Mouse (Mus musculus) adrenal gland, postnatal 10 days (tissue): ENCODE measurements around the gene Vax2. TPM values are rescaled to one million over a fixed set of nuclear protein-coding genes. Genes with fewer than 3 reads are reported as not detected.
A peak's percentile ranks its signal among the peaks of the same experiment; 100 is the strongest.

Source experiments
- DNase-seq: peaks from one replicate; pipeline ENCODE4 v3.0.0; 2021; ENCODE audit warnings: mixed read lengths
- total RNA-seq, 2 experiments: library from RNA; stranded (reverse); gene quantifications; 2 replicates each; pipeline ENCODE4 v1.2.3; 2021

The Vax2 gene
- total RNA-seq, 2 experiments from 2014 or later: not detected

DNA sequence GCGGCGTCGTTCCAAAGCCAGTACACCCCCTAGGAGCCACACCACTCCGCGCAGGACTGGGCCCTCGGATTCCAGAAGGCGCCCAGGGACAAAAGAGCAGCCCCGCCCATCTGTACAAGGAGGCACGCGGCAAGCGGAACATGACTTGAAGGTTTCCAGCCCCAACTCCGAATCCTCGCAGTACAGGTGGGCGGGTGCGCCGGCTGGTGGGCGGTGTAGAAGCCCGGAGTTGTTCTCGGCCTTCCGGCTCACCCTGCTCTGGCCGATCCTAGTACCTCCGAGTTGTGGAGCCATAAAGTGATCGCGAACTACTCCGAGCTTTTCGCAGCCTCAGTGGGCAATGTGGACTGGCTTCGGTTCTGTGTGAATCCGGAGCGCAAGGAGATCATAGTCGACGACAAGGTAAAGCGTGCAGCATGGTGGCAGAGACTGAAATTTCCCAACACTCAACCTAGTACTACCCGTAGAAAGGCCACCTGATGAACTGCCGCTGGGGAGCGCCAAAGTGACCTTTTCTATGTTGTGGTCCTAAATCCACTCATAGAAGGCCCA is 51.9 kb downstream of the Vax2 start:
- DNase-seq: peak; percentile 51

GRCm38 (mm10) chr6:83766982-83767381 is 55.9 kb downstream of the Vax2 start:
- no peak for DNase-seq

DNA sequence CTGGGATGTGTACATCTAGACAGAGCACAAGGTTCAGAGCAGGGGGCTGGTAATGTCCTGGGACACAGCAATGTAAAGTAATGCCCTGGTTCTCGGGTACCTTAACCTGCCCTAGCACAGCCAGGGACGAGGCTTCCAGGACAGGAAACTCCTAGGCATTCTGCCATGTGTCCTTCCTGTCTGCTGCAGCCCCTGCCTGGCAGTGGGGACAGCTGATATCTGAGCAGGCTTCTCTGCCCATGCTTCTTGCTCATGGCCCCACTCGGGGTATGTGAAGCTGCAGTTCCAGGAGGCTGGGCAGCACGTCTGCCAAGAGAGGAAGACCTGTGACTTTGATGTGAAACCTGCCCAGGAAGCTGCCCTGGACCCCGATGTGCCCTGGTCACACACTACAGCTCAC is 57.4 kb downstream of the Vax2 start:
- DNase-seq: no peak

GRCm38 (mm10) chr6:83774126-83774525 is 63.1 kb downstream of the Vax2 start:
- no peak for DNase-seq

DNA sequence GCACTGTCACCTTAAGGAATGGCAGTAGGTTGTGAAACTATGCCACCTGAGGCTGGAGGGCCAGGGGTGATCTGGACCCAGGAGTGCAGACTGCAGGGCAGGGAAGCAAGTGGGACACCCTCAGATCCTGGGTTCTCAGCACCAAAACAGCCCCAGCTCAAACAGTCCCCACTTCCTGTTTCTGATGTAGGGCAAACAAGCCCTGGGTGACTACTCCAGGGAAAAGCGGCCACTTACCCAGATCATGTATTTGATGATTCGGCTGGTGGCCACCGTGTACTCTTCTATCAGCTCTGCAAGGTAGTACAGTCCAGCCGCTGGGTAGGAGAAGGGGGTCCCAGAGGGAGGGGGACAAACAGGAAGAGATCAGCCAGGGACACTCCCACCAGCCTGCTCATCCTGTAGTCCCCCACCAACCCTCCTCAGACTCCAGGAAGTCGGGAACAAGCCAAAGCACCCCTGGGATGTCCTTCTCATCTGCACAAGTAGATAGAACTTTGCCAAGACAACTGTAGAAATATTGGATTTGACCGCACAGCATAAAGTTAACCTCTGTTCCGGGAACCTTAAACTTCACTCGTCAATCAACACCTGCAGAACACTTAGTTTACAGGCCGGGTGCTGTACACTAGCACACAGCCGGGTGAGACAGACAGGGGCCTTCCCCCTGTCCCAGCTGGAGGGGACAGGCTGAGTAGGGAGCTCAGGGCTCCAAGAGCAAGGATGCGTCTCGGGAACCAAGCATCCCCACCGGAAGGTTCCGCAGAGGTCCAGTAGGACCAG is 63.9 kb downstream of the Vax2 start:
- DNase-seq: peak; percentile 28

DNA sequence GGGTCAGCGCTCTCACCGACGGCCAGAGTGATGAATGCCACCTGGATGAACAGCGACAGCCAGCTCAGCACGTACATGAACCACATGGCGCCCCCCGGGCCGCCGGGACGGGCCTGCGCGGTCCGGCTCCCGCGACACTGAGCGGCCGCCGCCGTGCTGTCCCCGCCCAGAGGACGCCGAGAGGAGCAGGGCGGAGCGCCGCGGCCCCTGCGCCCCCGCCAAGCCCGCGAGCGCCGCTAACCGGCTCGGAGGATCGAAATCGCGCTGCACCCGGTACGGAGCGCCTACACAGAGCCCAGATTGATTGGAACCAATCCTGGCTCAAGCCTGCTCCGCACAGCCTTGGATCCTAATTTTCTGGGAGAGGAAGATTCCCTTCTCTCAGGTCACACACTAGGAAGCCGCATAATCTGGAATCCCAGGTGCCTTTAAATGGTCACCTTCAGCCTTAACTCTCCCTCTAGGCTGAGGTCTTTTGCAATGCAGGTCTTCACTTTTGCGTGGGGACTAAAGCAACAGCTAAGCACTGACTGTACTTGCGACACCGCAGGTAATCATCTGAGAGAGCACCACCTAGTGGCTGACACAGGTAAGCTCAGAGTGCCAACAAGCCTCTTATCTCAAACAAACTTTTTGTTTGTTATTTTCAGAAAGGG is 64.7 kb downstream of the Vax2 start, which contains the start of gene Tex261:
Gene Tex261, minus strand, starts transcription at position 176 of the 656 bp plus-strand sequence.
- DNase-seq: peak; percentile 97

GRCm38 (mm10) chr6:83778306-83778705 is 67.2 kb downstream of the Vax2 start:
- peak; percentile 51 for DNase-seq

DNA sequence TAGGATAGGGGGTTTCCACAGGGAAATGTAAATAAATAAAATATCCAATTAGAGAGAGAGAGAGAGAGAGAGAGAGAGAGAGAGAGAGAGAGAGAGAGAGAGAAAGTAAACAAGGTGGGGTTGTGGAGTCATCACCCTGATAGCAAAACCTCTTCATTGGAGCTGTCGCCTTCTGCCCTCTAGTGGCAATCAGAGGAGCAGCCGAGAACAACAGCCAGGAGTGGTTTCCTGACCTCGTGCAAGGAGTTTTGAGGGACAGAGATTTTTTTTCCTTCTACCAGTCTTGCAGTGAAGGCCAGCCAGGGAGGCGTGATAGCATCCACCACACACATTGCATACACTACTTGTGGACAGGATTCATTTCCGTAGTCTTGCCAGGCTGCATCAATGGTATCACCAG is 68.0 kb downstream of the Vax2 start:
- DNase-seq: peak; percentile 71

DNA sequence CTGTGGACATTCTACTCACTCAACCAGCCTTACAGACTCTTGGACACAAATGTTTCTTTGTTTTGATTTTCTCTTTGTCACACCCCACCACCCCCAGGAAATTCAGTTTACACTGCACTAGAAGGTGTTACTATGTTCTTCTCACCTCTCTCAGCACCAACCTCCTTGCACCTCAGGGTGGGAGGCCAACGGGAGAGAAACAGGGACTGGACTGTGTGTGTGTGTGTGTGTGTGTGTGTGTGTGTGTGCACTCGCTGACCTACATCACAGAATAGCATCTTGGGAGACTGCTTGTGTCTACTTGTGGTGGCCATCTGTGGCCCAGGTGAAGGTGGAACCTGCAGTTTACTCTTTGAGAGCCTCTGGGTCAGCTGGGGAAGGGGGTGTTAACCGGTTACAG is 75.4 kb downstream of the Vax2 start:
- DNase-seq: no peak

Other genes with a start within 250 kb of the Vax2 start
- gene Dguok, start 204.3 kb upstream of the Vax2 start, total RNA-seq: 10 to 100 TPM; 38.0 to 50.0 TPM
- gene Actg2, start 175.0 kb upstream of the Vax2 start, total RNA-seq: 1 to 10 TPM; 3.2 to 5.6 TPM
- 10 to 100 TPM; 18.3 to 23.4 TPM for gene Stambp, start 138.5 kb upstream of the Vax2 start, total RNA-seq
- gene Clec4f, start 55.1 kb upstream of the Vax2 start, total RNA-seq: 10 to 100 TPM in 1 of 2 experiments, 1 to 10 TPM in 1; 6.5 to 17.5 TPM
- gene Cd207, start 33.4 kb upstream of the Vax2 start, total RNA-seq: under 1 TPM; 0.39 to 0.45 TPM
- gene Atp6v1b1, start 31.7 kb downstream of the Vax2 start, total RNA-seq: not detected
- under 1 TPM in 1 of 2 experiments, not detected in 1; 0.15 TPM for gene Ankrd53, start 51.4 kb downstream of the Vax2 start, total RNA-seq
- 10 to 100 TPM; 89.1 to 93.1 TPM for gene Tex261, start 64.5 kb downstream of the Vax2 start, total RNA-seq
- 10 to 100 TPM; 38.8 to 42.8 TPM for gene Nagk, start 83.7 kb downstream of the Vax2 start, total RNA-seq
- 10 to 100 TPM; 24.8 to 25.4 TPM for gene Paip2b, start 120.5 kb downstream of the Vax2 start, total RNA-seq
- 10 to 100 TPM; 69.6 to 82.5 TPM for gene Zfp638, start 155.8 kb downstream of the Vax2 start, total RNA-seq